Mouse (Mus musculus) urinary bladder, adult 2 months (tissue): ENCODE results near the gene Mto1. TPM values are rescaled to one million over a fixed set of nuclear protein-coding genes. Genes with fewer than 3 reads are reported as not detected.
"Not testable (repeated sequence)": the region's sequence is repeated elsewhere in the genome, so short reads cannot be mapped to it uniquely, and the experiment has no call there.

Source experiments
- DNase-seq: peaks from one replicate; pipeline ENCODE4 v3.0.0; 2022; ENCODE audit warnings: low spot score
- polyA plus RNA-seq: library from polyadenylated mRNA; depleted of rRNA; stranded (reverse); fragments of >200 nt; gene quantifications from 2 replicates; pipeline ENCODE4 v1.2.3, GENCODE M21; 2012

Gene Mto1
- polyA plus RNA-seq, 1 experiment: 18.6 TPM

- no peak for DNase-seq
These were observed 27.9 kb downstream of the Mto1 start for GRCm38 (mm10) chr9:78475873-78476272.

GRCm38 (mm10) chr9:78476531-78477020 lies 28.6 kb downstream of the Mto1 start:
- DNase-seq: no peak

- DNase-seq: no peak
These were observed 29.1 kb downstream of the Mto1 start for GRCm38 (mm10) chr9:78477021-78477551.

GRCm38 (mm10) chr9:78478009-78478605 lies 30.1 kb downstream of the Mto1 start:
- not testable (repeated sequence) for DNase-seq

GRCm38 (mm10) chr9:78479308-78479707 lies 31.3 kb downstream of the Mto1 start:
- DNase-seq: not testable (repeated sequence)

- not testable (repeated sequence) for DNase-seq
These were observed 32.2 kb downstream of the Mto1 start for GRCm38 (mm10) chr9:78480227-78480626.

GRCm38 (mm10) chr9:78480706-78481358 lies 32.8 kb downstream of the Mto1 start:
- DNase-seq: peak; percentile 72

- DNase-seq: peak; percentile 97
These were observed 33.7 kb downstream of the Mto1 start for GRCm38 (mm10) chr9:78481423-78482331.

- DNase-seq: no peak
These were observed 34.4 kb downstream of the Mto1 start for GRCm38 (mm10) chr9:78482386-78482785.

GRCm38 (mm10) chr9:78484660-78485059 lies 36.7 kb downstream of the Mto1 start:
- DNase-seq: no peak

- not testable (repeated sequence) for DNase-seq
These were observed 40.0 kb downstream of the Mto1 start for GRCm38 (mm10) chr9:78488021-78488420.

- no peak for DNase-seq
These were observed 40.9 kb downstream of the Mto1 start, which contains the start of gene Eef1a1 for GRCm38 (mm10) chr9:78488890-78489420. TSS of gene Eef1a1 (minus strand) at chr9:78489151.

- DNase-seq: no peak
These were observed 43.2 kb downstream of the Mto1 start for GRCm38 (mm10) chr9:78491169-78491568.

- DNase-seq: no peak
These were observed 44.2 kb downstream of the Mto1 start for GRCm38 (mm10) chr9:78492254-78492653.

- DNase-seq: no peak
These were observed 45.2 kb downstream of the Mto1 start for GRCm38 (mm10) chr9:78493171-78493570.

GRCm38 (mm10) chr9:78500386-78500785 lies 52.4 kb downstream of the Mto1 start:
- DNase-seq: no peak

GRCm38 (mm10) chr9:78501284-78501683 lies 53.3 kb downstream of the Mto1 start:
- DNase-seq: no peak

GRCm38 (mm10) chr9:78503223-78504079 lies 55.4 kb downstream of the Mto1 start:
- no peak for DNase-seq

- DNase-seq: no peak
These were observed 56.1 kb downstream of the Mto1 start for GRCm38 (mm10) chr9:78504133-78504532.

GRCm38 (mm10) chr9:78504679-78505078 lies 56.7 kb downstream of the Mto1 start:
- no peak for DNase-seq

- DNase-seq: no peak
These were observed 57.2 kb downstream of the Mto1 start for GRCm38 (mm10) chr9:78505223-78505622.
